ENCODE assay signal across 16 mouse cellular contexts in the genomic region with DNA sequence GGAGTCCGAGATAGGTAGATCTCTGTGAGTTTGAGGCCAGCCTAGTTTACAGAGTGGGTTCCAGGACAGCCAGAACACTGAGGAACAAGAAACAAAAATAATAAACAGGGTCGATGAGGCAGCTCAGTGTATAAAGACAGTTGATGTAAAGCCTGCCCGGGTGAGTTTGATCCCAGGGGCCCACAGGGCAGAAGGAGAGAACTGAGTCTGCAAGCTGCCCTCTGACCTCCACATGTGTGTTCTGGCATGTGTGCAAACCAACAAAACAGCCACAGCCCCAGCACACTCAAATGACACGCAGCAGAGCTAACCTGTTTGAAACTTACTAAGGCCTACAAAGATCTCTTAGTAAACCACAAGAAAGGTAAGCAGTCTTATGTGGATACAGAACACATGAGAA. TPM values are rescaled to one million over a fixed set of nuclear protein-coding genes. Genes with fewer than 3 reads are reported as not detected.
"Had no signal": no experiment of that assay in that cellular context is flagged by ENCODE, and none has a peak within 500 bp of the region (broad histone marks: within the 10 kb centered on the region; RNA-seq: fewer than 3 reads in every experiment).

No protein-coding gene starts in this region.

- DNase-seq: layer of hippocampus, adult 9-11 months; layer of hippocampus, postnatal 36 days; lung, embryonic 14.5 days; lung, postnatal 10 days; lung, postnatal 4 days; retina, postnatal 1 day; right cerebral cortex, postnatal 4 days; spleen, adult 18-20 months; thymus, adult 18-20 months; thymus, postnatal 14 days had no signal

- H3K27me3 ChIP-seq: limb, embryonic 15.5 days; neural tube, embryonic 13.5 days had no signal

- H3K27ac ChIP-seq: hindbrain, embryonic 10.5 days; hindbrain, embryonic 14.5 days; limb, embryonic 15.5 days; midbrain, embryonic 10.5 days; neural tube, embryonic 13.5 days had no signal

- H3K4me1 ChIP-seq: limb, embryonic 15.5 days; midbrain, embryonic 10.5 days; neural tube, embryonic 13.5 days had no signal

- H3K36me3 ChIP-seq: hindbrain, embryonic 10.5 days; limb, embryonic 15.5 days; midbrain, embryonic 10.5 days; neural tube, embryonic 13.5 days had no signal

- H3K4me2 ChIP-seq: hindbrain, embryonic 14.5 days; limb, embryonic 15.5 days; lung, embryonic 14.5 days; neural tube, embryonic 13.5 days had no signal

- H3K9me3 ChIP-seq: hindbrain, embryonic 10.5 days; limb, embryonic 15.5 days; midbrain, embryonic 10.5 days; neural tube, embryonic 13.5 days had no signal

- H3K9ac ChIP-seq: hindbrain, embryonic 14.5 days; limb, embryonic 15.5 days; lung, embryonic 14.5 days; neural tube, embryonic 13.5 days had no signal

- H3K4me3 ChIP-seq: hindbrain, embryonic 10.5 days; limb, embryonic 15.5 days; midbrain, embryonic 10.5 days; neural tube, embryonic 13.5 days had no signal

- ATAC-seq: midbrain, embryonic 16.5 days had no signal

RNA-seq across cellular contexts. Expression of a gene that starts 30.8 kb away (rescaled TPM):
- polyA plus RNA-seq: lung, embryonic 14.5 days had no signal
